Mouse (Mus musculus): ENCODE data around the gene Btbd35f12. TPM values are rescaled to one million over a fixed set of nuclear protein-coding genes. Genes with fewer than 3 reads are reported as not detected.

The Btbd35f12 gene
- not detected in 2 replicates for polyA plus RNA-seq (2021; fragmentation: Nextera tagmentation)
- long read RNA-seq, experiment 1, result 0 reads
- long read RNA-seq, experiment 2, result 0 reads

DNA sequence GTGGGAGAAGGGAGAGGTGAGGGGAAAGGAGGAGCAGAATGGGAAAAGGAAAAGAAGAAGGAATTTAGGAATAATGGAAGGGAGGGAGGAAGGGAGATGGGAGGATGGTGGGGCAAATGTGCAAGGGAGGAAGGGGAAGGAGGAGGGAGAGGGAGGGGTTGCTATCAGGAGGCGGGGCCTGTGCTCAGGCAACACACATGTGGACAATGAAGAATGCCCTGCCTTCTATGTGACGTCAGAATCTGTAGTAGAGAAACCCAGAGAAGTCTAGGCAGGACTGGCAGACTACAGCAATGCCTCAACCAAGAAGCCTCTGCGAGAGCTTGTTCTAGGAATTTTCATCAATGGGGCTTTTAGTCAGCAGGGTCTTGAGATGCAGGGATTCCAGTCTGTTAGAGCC lies at the start of gene Btbd35f12:
TSS of gene Btbd35f12 (plus strand) at position 301 of the 400 bp plus-strand sequence.

Other genes with a start within 250 kb of the Btbd35f12 start
- gene Spin2-ps6, start 78.5 kb upstream of the Btbd35f12 start, polyA plus RNA-seq (2021; fragmentation: Nextera tagmentation), result not detected in 2 replicates